Mouse (Mus musculus) adrenal gland, postnatal 25 days (tissue): Measurements from ENCODE around the gene Ptprg. TPM values are rescaled to one million over a fixed set of nuclear protein-coding genes. Genes with fewer than 3 reads are reported as not detected.

Experiments
- DNase-seq: peaks from one replicate; pipeline ENCODE4 v3.0.0; 2021; ENCODE audit warnings: mixed read lengths
- total RNA-seq: library from RNA; stranded (reverse); gene quantifications from 2 replicates; pipeline ENCODE4 v1.2.3, GENCODE M21; 2021

Ptprg gene
- total RNA-seq, 1 experiment from 2014 or later = 106 TPM

GRCm38 (mm10) chr14:12062628-12063360, 509.5 kb downstream of the Ptprg start:
- peak; percentile 8 for DNase-seq

DNA sequence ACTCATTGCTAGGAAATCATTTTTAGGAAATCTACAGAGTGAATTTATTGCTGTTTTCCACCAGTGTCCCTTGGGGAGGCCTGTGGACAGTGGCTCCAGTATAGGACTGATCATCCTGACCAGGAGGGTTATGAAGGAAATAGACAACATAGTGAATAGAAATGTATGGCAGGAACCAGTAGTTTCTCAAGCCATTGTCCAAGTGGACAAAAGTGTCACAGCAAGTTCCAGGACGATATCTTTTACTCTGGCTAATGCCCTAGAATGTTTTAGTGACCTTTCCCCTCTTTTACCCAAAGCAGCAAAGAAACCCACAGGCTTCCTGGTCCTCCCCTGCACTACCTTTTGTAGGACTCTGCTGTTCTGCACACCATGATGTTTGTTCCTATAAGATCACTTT, 511.7 kb downstream of the Ptprg start:
- DNase-seq = no peak

DNA sequence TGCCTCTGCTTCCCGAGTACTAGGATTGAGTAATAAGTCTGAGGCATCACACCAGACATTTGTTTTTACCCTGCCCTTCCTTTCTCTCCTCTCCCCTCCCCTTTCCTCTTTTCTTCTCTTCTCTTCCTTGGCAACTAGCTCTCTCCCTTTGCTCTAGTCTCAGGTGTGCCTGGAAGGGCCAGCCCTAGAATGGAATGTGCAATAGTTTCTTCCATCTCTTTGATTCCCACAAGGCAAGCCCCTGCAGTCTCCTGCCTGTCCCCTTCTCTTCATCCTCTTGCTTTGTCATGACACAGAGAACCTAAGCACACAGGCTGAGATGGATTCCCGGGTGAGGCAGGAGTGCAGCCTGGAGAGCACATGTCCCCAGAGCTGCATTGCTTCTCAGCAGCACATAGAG, 512.4 kb downstream of the Ptprg start:
- no peak for DNase-seq

- DNase-seq = no peak
These were observed 516.4 kb downstream of the Ptprg start for GRCm38 (mm10) chr14:12069707-12070106.

DNA sequence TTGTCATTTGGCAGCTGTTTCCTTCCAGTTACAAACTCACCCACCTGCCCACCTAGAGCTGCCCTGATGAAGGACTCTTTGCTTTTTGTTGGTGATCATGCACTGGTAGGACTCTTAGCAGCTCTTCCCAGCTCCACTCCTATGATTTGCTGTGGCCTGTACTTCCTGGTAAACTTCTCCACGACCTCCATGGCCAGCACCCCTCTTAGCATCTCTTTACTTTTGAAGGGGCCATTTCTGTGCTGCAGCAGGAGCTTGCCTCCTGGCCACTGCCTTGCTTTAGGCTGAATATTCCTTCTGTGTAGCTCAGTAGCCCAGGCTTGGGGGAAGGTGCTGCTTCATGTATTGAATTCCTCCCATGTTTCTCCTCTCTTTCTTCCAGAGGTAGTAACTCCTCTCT, 517.0 kb downstream of the Ptprg start:
- DNase-seq = no peak

GRCm38 (mm10) chr14:12070856-12071465, 517.6 kb downstream of the Ptprg start:
- no peak for DNase-seq

- no peak for DNase-seq
These were observed 518.9 kb downstream of the Ptprg start for GRCm38 (mm10) chr14:12072026-12072861.

GRCm38 (mm10) chr14:12073408-12074107, 520.2 kb downstream of the Ptprg start:
- no peak for DNase-seq

- no peak for DNase-seq
These were observed 523.9 kb downstream of the Ptprg start for GRCm38 (mm10) chr14:12077193-12077592.

- DNase-seq = no peak
These were observed 525.9 kb downstream of the Ptprg start for GRCm38 (mm10) chr14:12079250-12079649.

GRCm38 (mm10) chr14:12079833-12080401, 526.6 kb downstream of the Ptprg start:
- no peak for DNase-seq

DNA sequence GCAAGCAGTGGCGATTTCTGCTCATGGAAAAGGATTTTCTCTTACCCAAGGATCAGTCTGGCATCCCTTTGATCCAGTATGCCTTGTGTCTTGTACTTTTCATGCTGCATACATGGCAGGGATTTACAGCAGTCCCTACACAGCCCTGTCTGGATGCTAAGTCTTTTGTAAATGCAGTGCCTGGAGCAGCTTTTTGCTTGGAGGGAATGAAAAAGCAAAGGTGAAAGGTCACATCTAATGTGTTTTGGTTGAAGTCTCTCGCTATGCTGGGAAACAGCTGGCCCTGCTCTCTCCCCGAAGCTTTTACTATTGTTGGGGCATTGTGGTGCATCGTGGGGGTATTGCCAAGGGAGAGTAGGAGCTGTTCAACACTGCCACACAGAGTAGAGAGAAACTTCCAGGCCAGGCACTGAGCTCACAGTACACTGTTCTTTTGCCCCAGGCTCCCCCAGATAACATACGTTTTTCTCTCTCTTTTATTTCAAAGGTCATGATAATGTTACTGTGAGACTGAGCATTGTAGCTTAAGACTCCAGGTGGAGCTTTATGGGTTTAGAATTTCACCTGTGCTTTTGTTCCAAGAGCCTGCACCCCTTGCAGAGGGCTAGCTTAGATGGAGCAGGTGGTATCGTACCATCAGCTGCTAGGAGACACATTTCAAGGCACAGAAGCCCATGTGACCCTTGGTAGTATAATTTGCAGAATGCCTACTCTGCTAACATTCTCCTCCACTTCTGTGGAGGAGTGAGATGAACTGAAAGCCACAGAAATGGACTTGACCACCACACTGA, 529.0 kb downstream of the Ptprg start:
- DNase-seq = no peak

GRCm38 (mm10) chr14:12084076-12084475, 530.7 kb downstream of the Ptprg start:
- no peak for DNase-seq

DNA sequence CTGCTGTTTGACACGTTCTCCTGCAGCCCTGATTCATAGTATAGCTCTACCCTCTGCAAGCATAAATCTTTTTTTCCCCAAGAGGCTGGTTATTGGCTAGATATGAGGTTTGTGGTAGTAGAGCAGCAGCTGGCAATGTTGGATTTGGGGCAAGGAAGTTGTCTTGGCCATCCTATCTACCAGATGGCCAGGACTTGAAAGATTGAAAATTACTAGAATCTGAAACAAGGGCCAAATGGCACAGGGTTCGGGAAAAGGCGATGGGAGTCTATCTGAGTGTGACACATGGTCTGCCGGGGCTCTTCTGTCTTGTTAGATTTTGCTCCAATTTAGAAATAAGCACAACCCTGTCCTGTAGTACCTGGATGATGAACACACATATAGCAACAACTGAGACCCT, 531.7 kb downstream of the Ptprg start:
- no peak for DNase-seq

DNA sequence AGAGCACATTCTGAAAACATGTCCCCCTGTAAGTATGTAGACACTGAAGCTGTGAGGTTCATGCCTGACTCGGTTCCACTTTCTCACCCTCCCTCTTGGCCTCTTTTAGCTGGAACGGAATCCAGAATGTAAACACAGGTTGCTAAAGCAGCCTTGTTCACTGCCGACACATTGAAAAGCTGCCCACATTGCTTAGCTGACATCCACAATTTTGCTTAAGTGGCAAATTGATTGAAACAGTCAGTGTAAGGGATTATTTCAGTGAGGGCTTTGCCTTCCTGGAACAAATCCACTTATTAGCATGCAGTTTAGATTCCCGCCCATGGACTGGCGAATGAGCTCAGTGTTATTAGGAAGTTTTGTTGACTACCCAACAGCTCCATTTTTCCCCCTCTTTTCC, 532.8 kb downstream of the Ptprg start:
- no peak for DNase-seq

- no peak for DNase-seq
These were observed 536.6 kb downstream of the Ptprg start for GRCm38 (mm10) chr14:12089954-12090353.

- no peak for DNase-seq
These were observed 538.4 kb downstream of the Ptprg start for GRCm38 (mm10) chr14:12091730-12092129.

DNA sequence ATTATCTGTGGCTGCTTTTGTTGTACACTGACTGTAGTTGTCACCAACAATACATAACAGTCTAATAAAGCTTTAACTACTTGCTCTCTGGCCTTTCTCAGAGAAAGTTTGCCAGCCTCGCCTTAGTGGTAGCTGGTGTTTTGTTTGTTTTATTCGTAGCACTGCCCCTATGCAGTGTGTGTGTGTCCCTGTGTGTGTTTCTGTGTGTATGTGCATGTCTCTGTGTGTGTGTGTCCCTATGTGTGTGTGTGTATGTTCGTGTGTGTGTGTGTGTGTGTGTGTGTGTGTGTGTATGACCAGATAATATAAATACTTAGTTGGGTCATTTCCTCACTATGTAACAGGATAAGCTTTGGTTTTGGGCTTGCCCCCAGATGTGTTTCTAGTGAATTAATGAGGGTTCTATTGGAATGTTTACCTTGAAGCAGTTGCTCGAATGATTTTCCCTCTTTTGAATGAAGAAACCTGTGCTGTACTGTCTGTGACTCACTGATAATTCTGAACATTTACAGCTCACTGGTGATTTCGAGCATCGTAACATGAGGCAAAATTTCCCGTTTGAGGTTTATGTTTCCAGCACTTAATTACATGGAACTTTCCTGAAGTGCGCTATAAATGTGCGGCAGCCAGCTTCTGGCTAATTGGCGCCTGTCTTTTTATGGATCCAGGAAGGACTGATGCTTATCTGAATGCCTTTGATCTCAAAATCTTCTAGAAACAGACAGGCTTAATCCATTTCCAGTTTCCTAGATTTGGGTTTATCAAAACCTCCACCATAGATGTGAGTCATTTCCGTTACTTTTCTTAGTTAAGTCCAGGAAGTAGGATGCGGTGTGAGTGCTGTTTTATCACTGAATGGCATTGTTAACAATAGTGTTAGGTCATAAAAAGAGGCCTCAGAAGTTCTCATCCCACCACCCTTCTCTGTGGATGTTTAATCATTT, 546.3 kb downstream of the Ptprg start:
- no peak for DNase-seq

- DNase-seq = no peak
These were observed 549.3 kb downstream of the Ptprg start for GRCm38 (mm10) chr14:12102389-12103325.
